Mouse (Mus musculus) cerebellum, postnatal 36 days (tissue): ENCODE data around the gene Elavl1.
A peak's percentile ranks its signal among the peaks of the same experiment; 100 is the strongest.
"Not testable (repeated sequence)": the region's sequence is repeated elsewhere in the genome, so short reads cannot be mapped to it uniquely, and the experiment has no call there.

Experiments
- DNase-seq, 2 experiments: peaks; one replicate each; pipeline ENCODE4 v3.0.0; 2021 to 2022; ENCODE audit warnings: mixed read lengths in 2 of 2

The Elavl1 gene

GRCm38 (mm10) chr8:4257350-4257749, 67.9 kb downstream of the Elavl1 start:
- DNase-seq = no peak

GRCm38 (mm10) chr8:4256911-4257310, 68.3 kb downstream of the Elavl1 start:
- no peak for DNase-seq

GRCm38 (mm10) chr8:4255471-4255870, 69.7 kb downstream of the Elavl1 start:
- not testable (repeated sequence) for DNase-seq

- peak; percentile 80 to 81 for DNase-seq
Observed at GRCm38 (mm10) chr8:4254001-4254400, 71.2 kb downstream of the Elavl1 start.

GRCm38 (mm10) chr8:4252934-4253841, 72.0 kb downstream of the Elavl1 start, which contains the start of gene Snapc2:
TSS of gene Snapc2 (plus strand) at chr8:4253080.
- DNase-seq = peak; percentile 94 to 95

GRCm38 (mm10) chr8:4252116-4252760, 73.0 kb downstream of the Elavl1 start:
- DNase-seq = no peak

GRCm38 (mm10) chr8:4250306-4250970, 74.8 kb downstream of the Elavl1 start:
- peak; percentile 82 to 86 for DNase-seq

GRCm38 (mm10) chr8:4249213-4249612, 76.0 kb downstream of the Elavl1 start:
- DNase-seq = no peak

- no peak for DNase-seq
Observed at GRCm38 (mm10) chr8:4247951-4248540, 77.2 kb downstream of the Elavl1 start, which contains the start of gene Tgfbr3l. TSS of gene Tgfbr3l (plus strand) at chr8:4248214.

GRCm38 (mm10) chr8:4247241-4247640, 78.0 kb downstream of the Elavl1 start:
- no peak for DNase-seq

GRCm38 (mm10) chr8:4245737-4246136, 79.5 kb downstream of the Elavl1 start:
- no peak for DNase-seq

GRCm38 (mm10) chr8:4245061-4245460, 80.2 kb downstream of the Elavl1 start:
- no peak for DNase-seq

- DNase-seq = no peak
Observed at GRCm38 (mm10) chr8:4239193-4239890, 85.9 kb downstream of the Elavl1 start.

GRCm38 (mm10) chr8:4238434-4239192, 86.6 kb downstream of the Elavl1 start, which contains the start of the genes Map2k7 and Gm49320:
TSS of gene Map2k7 (plus strand) at chr8:4238740.
TSS of gene Gm49320 (plus strand) at chr8:4238865.
- peak; percentile 100 for DNase-seq

- DNase-seq = peak in 1 of 2 experiments; percentile 10
Observed at GRCm38 (mm10) chr8:4237814-4238433, 87.3 kb downstream of the Elavl1 start.
